Mouse (Mus musculus) lung, postnatal 0 days (tissue): ENCODE results near the gene Mamdc4. TPM values are rescaled to one million over a fixed set of nuclear protein-coding genes. Genes with fewer than 3 reads are reported as not detected.
"Not testable (repeated sequence)": the region's sequence is repeated elsewhere in the genome, so short reads cannot be mapped to it uniquely, and the experiment has no call there.

Experiments used
- ATAC-seq: fragments of 200-750 bp; cut with Nextera tagmentation; 2 replicates; pipeline ENCODE4 v1.8.0; 2017; ENCODE audit warnings: moderate library complexity
- DNase-seq: peaks from one replicate; pipeline ENCODE4 v3.0.0-alpha.2; 2016; ENCODE audit warnings: low spot score
- H3K27ac ChIP-seq: fragments of 300-500 bp; sonication (generic); 2 replicates; pipeline ENCODE4 v1.5.1; 2014; ENCODE audit warnings: antibody characterized with exemption, mild to moderate bottlenecking, low read length, mixed read lengths
- H3K27me3 ChIP-seq: fragments of 300-500 bp; sonication (generic); replicated peaks from 2 replicates; pipeline ENCODE4 v1.6.1; 2014; ENCODE audit warnings: low read length, mixed read lengths; ENCODE audit not compliant: insufficient read depth
- H3K36me3 ChIP-seq: fragments of 300-500 bp; sonication (generic); 2 replicates; pipeline ENCODE4 v1.6.1; 2014; ENCODE audit warnings: low read length, mixed read lengths; ENCODE audit not compliant: insufficient read depth
- H3K4me1 ChIP-seq: fragments of 300-500 bp; sonication (generic); 2 replicates; pipeline ENCODE4 v1.6.1; 2014; ENCODE audit warnings: antibody characterized with exemption, low read depth, low read length, mixed read lengths; ENCODE audit not compliant: insufficient read depth
- H3K4me2 ChIP-seq: fragments of 300-500 bp; sonication (generic); replicated peaks from 2 replicates; pipeline ENCODE4 v1.6.1; 2014; ENCODE audit warnings: low read depth, mild to moderate bottlenecking, low read length, moderate library complexity, mixed read lengths
- H3K4me3 ChIP-seq: fragments of 300-500 bp; sonication (generic); 2 replicates; pipeline ENCODE4 v1.5.1; 2014; ENCODE audit warnings: low read depth, low read length
- H3K9ac ChIP-seq: fragments of 300-500 bp; sonication (generic); replicated peaks from 2 replicates; pipeline ENCODE4 v1.6.1; 2014; ENCODE audit warnings: low read depth, mild to moderate bottlenecking
- H3K9me3 ChIP-seq: fragments of 300-500 bp; sonication (generic); 2 replicates; pipeline ENCODE4 v1.6.1; 2016; ENCODE audit warnings: low read length, mixed read lengths
- CTCF ChIP-seq: IDR thresholded peaks from 2 replicates; pipeline ENCODE4 v1.5.1; 2016; ENCODE audit warnings: antibody characterized with exemption, mild to moderate bottlenecking
- EP300 ChIP-seq: IDR thresholded peaks from 2 replicates; pipeline ENCODE4 v1.6.1; 2016; ENCODE audit warnings: antibody characterized with exemption, mild to moderate bottlenecking, control low read depth
- WGBS: fragments of 180-500 bp; shearing (Covaris S2); extraction: QIAGEN DNeasy Blood & Tissue Kit; methylation state at CpG from one replicate; pipeline ENCODE4 v1.1.7; 2014; 5-methylcytosine and 5-hydroxymethylcytosine counted together
- polyA plus RNA-seq: library from polyadenylated mRNA; unstranded; fragments of >200 nt; fragmentation: Nextera tagmentation; extraction: Ambion mirVana; gene quantifications from 2 replicates; pipeline ENCODE4 v1.2.1, GENCODE M21; 2015

Gene Mamdc4
- polyA plus RNA-seq, 1 experiment from 2014 or later, result 0.31 TPM

GRCm38 (mm10) chr2:25557221-25557963 is 17.3 kb downstream of the Mamdc4 start, which contains the start of gene Edf1:
Gene Edf1 (plus strand): TSS chr2:25557847.
- Histone ChIP-seq H3K4me1 (peaks cover 6% of the 10 kb centered on the region), H3K4me3 (peak within 1 kb of the TSS; percentile 89), H3K36me3 (peaks cover 10% of the 10 kb centered on the region; the same call in 1 of the 2 replicates), H3K4me2 (peak within 1 kb of the TSS; percentile 92), H3K9ac (peak within 1 kb of the TSS; percentile 95), H3K27ac (peak within 1 kb of the TSS; percentile 66), H3K27me3 (no peaks in the 10 kb centered on the region), H3K9me3 (no peaks in the 10 kb centered on the region)
- under 1% methylated on average over 61 of the region's 61 CpGs for WGBS
- peak; percentile 96 for DNase-seq
- TF ChIP-seq CTCF (no peak), EP300 (no peak)
- peak; percentile 100 for ATAC-seq

GRCm38 (mm10) chr2:25556296-25556695 is 18.3 kb downstream of the Mamdc4 start:
- peaks cover 5% of the 10 kb centered on the region; the same call in 1 of the 2 replicates for H3K36me3 ChIP-seq
- TF ChIP-seq CTCF, result no peak
- TF ChIP-seq EP300, result no peak
- H3K4me2 ChIP-seq, result no peak overlapping the region
- no peaks in the 10 kb centered on the region for H3K27me3 ChIP-seq
- H3K4me3 ChIP-seq, result no peak overlapping the region
- WGBS, result 63% methylated on average over 1 of the region's 1 CpGs
- no peaks in the 10 kb centered on the region for H3K9me3 ChIP-seq
- no peak for ATAC-seq
- H3K4me1 ChIP-seq, result peaks cover 6% of the 10 kb centered on the region
- DNase-seq, result no peak
- no peak overlapping the region for H3K27ac ChIP-seq
- no peak overlapping the region for H3K9ac ChIP-seq

- TF ChIP-seq CTCF, result 0 out of 2 replicates have a peak, but pooled peaks have one; percentile 17
- not testable (repeated sequence) for H3K4me2 ChIP-seq, H3K9ac ChIP-seq, H3K27me3 ChIP-seq, H3K4me3 ChIP-seq, H3K4me1 ChIP-seq, DNase-seq, H3K36me3 ChIP-seq, H3K27ac ChIP-seq, ATAC-seq, H3K9me3 ChIP-seq
- WGBS, result 48% methylated on average over 2 of the region's 2 CpGs
Observed at GRCm38 (mm10) chr2:25555479-25555878, 19.2 kb downstream of the Mamdc4 start.

DNA sequence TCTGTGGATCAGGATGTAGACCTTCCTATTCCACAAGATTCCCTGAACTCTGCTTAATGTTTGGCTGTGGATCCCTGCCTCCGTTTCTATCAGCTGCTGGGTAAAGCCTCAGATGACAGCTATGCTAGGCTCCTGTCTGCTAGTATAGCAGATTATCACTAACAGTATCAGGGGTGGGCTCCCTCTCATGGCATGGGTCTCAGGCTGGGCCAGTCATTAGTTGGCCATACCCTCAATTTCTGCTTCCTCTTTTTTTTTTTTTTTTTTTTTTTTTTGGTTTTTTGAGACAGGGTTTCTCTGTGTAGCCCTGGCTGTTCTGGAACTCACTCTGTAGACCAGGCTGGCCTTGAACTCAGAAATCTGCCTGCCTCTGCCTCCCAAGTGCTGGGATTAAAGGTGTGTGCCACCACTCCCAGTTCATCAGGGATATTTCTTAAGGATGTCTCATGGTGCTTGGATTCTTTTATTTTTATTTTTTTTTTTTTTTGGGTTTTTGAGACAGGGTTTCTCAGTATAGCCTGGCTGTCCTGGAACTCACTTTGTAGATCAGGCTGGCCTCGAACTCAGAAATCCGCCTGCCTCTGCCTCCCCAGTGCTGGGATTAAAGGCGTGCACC is 21.4 kb downstream of the Mamdc4 start:
- not testable (repeated sequence) for H3K36me3 ChIP-seq, H3K27ac ChIP-seq, H3K9ac ChIP-seq, ATAC-seq, DNase-seq, H3K4me3 ChIP-seq, H3K4me1 ChIP-seq, H3K27me3 ChIP-seq, H3K9me3 ChIP-seq, H3K4me2 ChIP-seq
- WGBS, result 79% methylated on average over 4 of the region's 4 CpGs

GRCm38 (mm10) chr2:25551186-25551585 is 23.5 kb downstream of the Mamdc4 start:
- Histone ChIP-seq H3K4me3 (no peak overlapping the region), H3K4me2 (no peak overlapping the region), H3K36me3 (no peaks in the 10 kb centered on the region), H3K27ac (no peak overlapping the region), H3K9me3 (no peaks in the 10 kb centered on the region), H3K27me3 (no peaks in the 10 kb centered on the region), H3K4me1 (no peaks in the 10 kb centered on the region; the same call in 1 of the 2 replicates), H3K9ac (no peak overlapping the region)
- DNase-seq (peak; percentile 30), ATAC-seq (no peak)
- 27% methylated on average over 5 of the region's 5 CpGs for WGBS
- TF ChIP-seq CTCF, result peak; percentile 81
- no peak for TF ChIP-seq EP300

DNA sequence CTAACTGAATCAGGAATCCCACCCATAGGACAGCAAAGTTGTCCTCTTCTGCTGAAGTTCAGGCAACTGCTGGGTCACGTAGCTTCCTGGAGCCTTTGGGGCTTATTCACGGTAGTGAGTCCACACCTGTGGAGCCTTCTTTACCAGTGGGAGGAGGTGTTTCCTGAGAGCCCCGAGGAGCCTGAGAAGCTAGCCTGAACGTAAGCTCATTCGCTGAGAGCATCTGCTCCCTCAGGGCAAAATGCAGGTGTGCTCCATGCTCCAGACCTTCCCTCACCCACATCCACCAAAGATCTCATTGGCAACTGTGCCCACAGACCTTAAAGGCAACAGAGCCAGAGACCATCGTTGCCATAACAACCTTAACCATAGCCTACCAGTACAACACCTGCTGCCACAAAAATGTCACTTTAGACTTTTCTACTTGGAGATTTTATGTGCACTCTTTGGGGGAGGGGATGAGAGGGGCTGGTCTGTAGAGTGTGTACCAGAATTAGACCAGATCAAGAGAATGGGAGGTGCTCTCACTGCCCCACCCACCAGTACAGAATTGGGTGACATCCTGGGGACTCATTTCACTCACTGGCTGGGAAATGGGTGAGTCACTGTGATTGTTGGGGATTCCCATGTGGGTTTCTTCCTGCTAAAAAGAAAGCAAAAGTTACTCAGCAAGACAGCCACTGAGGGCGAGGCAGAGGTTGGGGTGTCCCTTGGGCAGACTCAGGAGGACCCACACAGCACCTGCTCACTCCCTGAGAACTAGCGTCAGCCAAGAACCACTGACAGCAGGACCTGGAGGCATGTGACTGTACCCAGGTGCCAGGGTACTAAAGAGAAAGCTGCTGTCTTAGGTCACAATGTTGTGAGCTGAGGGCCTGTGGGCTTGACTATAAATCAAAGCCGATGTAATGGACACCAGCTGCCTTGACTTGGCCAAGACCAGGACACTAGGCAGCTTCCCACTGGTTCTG is 25.3 kb downstream of the Mamdc4 start:
- H3K9ac ChIP-seq, result no peak overlapping the region
- no peak overlapping the region for H3K27ac ChIP-seq
- no peaks in the 10 kb centered on the region for H3K27me3 ChIP-seq
- H3K4me2 ChIP-seq, result no peak overlapping the region
- DNase-seq, result no peak
- peaks cover 4% of the 10 kb centered on the region; the same call in 1 of the 2 replicates for H3K4me1 ChIP-seq
- no peaks in the 10 kb centered on the region for H3K36me3 ChIP-seq
- no peak overlapping the region for H3K4me3 ChIP-seq
- no peak for TF ChIP-seq CTCF
- no peak for TF ChIP-seq EP300
- no peaks in the 10 kb centered on the region for H3K9me3 ChIP-seq
- 67% methylated on average over 9 of the region's 9 CpGs for WGBS
- ATAC-seq, result no peak
